Mouse (Mus musculus) C2C12 (cell line): ENCODE results near the gene Rps3.

Source experiments
- CEBPB ChIP-seq: IDR thresholded peaks from one replicate; pipeline ENCODE4 v1.6.1; 2011; ENCODE audit warnings: low read depth, mild to moderate bottlenecking, control low read depth, moderate library complexity
- CTCF ChIP-seq: IDR thresholded peaks from one replicate; pipeline ENCODE4 v1.5.1; 2011; ENCODE audit not compliant: control insufficient read depth, insufficient read depth, insufficient read length
- FOSL1 ChIP-seq: IDR thresholded peaks from one replicate; pipeline ENCODE4 v1.8.0; 2011; ENCODE audit warnings: mild to moderate bottlenecking, low read length; ENCODE audit not compliant: poor library complexity, insufficient read depth, severe bottlenecking
- MAX ChIP-seq: IDR thresholded peaks from one replicate; pipeline ENCODE4 v1.6.1; 2011; ENCODE audit warnings: mild to moderate bottlenecking, control low read depth
- MYOD1 ChIP-seq: IDR thresholded peaks from one replicate; pipeline ENCODE4 v1.6.1; 2011; ENCODE audit warnings: low read depth; ENCODE audit not compliant: control insufficient read depth, insufficient read length
- MYOG ChIP-seq: IDR thresholded peaks from one replicate; pipeline ENCODE4 v1.6.1; 2011; ENCODE audit not compliant: control insufficient read depth, insufficient read length; ENCODE audit errors: extremely low read depth
- USF1 ChIP-seq: IDR thresholded peaks from one replicate; pipeline ENCODE4 v1.6.1; 2011; ENCODE audit warnings: low read depth, mild to moderate bottlenecking, control low read depth, moderate library complexity

- TF ChIP-seq USF1 (no peak), CTCF (no peak), MYOG (no peak), FOSL1 (no peak), MYOD1 (no peak), MAX (no peak), CEBPB (no peak)
Measured at GRCm38 (mm10) chr7:99445833-99446232, 37.7 kb downstream of the Rps3 start.
